Mouse (Mus musculus) liver, embryonic 14.5 days (tissue): ENCODE measurements around the gene Atp6v1g1. TPM values are rescaled to one million over a fixed set of nuclear protein-coding genes. Genes with fewer than 3 reads are reported as not detected.

Source experiments
- ATAC-seq: fragments of 200-750 bp; cut with Nextera tagmentation; 2 replicates; pipeline ENCODE4 v1.8.0; 2017; ENCODE audit warnings: moderate number of reproducible peaks, mild to moderate bottlenecking, moderate library complexity; ENCODE audit not compliant: insufficient read depth
- DNase-seq, 3 experiments: peaks; one replicate each; pipeline ENCODE4 v3.0.0-alpha.2; 2012 to 2013; ENCODE audit warnings: low read depth in 3 of 3, low spot score in 3 of 3
- H3K27ac ChIP-seq: fragments of 300-500 bp; sonication (generic); 2 replicates; pipeline ENCODE4 v1.5.1; 2014; ENCODE audit warnings: moderate library complexity, mild to moderate bottlenecking, control low read depth, inconsistent platforms
- H3K27me3 ChIP-seq: fragments of 300-500 bp; sonication (generic); 2 replicates; pipeline ENCODE4 v1.6.1; 2014; ENCODE audit warnings: mild to moderate bottlenecking, low read length, moderate library complexity; ENCODE audit not compliant: control insufficient read depth, insufficient read depth
- H3K36me3 ChIP-seq: fragments of 300-500 bp; sonication (generic); replicated peaks from 2 replicates; pipeline ENCODE4 v1.6.1; 2014; ENCODE audit warnings: low read depth; ENCODE audit not compliant: control insufficient read depth, insufficient read depth
- H3K4me1 ChIP-seq, 2 experiments: fragments of 200-500 bp in 1 of 2; fragments of 300-500 bp in 1 of 2; sonication (generic) in 1 of 2; replicated peaks; 2 replicates each; pipeline ENCODE4 v1.6.1; 2012 to 2014; ENCODE audit warnings: antibody characterized with exemption in 1 of 2, inconsistent platforms in 1 of 2, low read length in 1 of 2; ENCODE audit not compliant: control insufficient read depth in 2 of 2, insufficient read depth in 2 of 2
- H3K4me2 ChIP-seq: fragments of 300-500 bp; sonication (generic); 2 replicates; pipeline ENCODE4 v1.6.1; 2014; ENCODE audit warnings: low read depth, mild to moderate bottlenecking, control low read depth, moderate library complexity
- H3K4me3 ChIP-seq, 2 experiments: fragments of 200-500 bp in 1 of 2; fragments of 300-500 bp in 1 of 2; sonication (generic) in 1 of 2; 2 replicates each; pipeline ENCODE4 v1.5.1; 2012 to 2014; ENCODE audit warnings: low read depth in 2 of 2, low read length in 2 of 2, mild to moderate bottlenecking in 2 of 2, control low read depth in 1 of 2, inconsistent platforms in 1 of 2, moderate library complexity in 1 of 2; ENCODE audit not compliant: insufficient read depth in 1 of 2
- H3K9ac ChIP-seq: fragments of 300-500 bp; sonication (generic); replicated peaks from 2 replicates; pipeline ENCODE4 v1.6.1; 2014; ENCODE audit warnings: mild to moderate bottlenecking, control low read depth, moderate library complexity
- H3K9me3 ChIP-seq: fragments of 300-500 bp; sonication (generic); 2 replicates; pipeline ENCODE4 v1.6.1; 2016; ENCODE audit warnings: low read length, mixed read lengths; ENCODE audit not compliant: control insufficient read depth
- CTCF ChIP-seq: IDR thresholded peaks from 2 replicates; pipeline ENCODE4 v1.5.1; 2016; ENCODE audit warnings: antibody characterized with exemption, low read depth, control low read depth
- EP300 ChIP-seq: IDR thresholded peaks from 2 replicates; pipeline ENCODE4 v1.6.1; 2016; ENCODE audit warnings: antibody characterized with exemption, low read depth
- WGBS: fragments of 180-500 bp; shearing (Covaris S2); extraction: QIAGEN DNeasy Blood & Tissue Kit; methylation state at CpG from one replicate; pipeline ENCODE4 v1.1.7; 2014; ENCODE audit not compliant: insufficient replicate concordance; 5-methylcytosine and 5-hydroxymethylcytosine counted together
- polyA plus RNA-seq, 2 experiments: library from polyadenylated mRNA; depleted of rRNA in 1 of 2; stranded (reverse) in 1 of 2; unstranded in 1 of 2; fragments of >200 nt; fragmentation: Nextera tagmentation in 1 of 2; extraction: Ambion mirVana in 1 of 2; gene quantifications; 2 replicates each; pipeline versions ENCODE4 v1.2.1 to v1.2.3; 2012 to 2014

Gene Atp6v1g1
- polyA plus RNA-seq, 2 experiments = 42.6 to 117 TPM

DNA sequence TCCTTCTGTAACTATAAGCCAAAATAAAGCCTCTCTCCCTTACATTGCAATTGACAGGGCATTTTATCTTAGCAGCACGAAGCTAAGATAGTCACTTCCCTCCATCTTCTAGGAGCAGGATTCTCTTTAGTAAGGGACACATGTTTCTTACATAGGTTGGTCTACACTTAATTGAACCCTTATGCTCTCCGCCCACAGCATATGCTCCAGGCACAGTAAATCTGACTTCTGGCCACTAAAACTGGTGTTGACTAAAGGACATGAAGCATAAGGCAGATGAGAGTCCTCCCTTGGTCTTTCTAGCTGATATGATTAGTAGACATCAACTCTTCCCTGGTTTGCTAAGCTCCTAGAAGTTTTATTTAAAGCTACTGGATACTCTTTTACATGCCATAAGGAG is 31.7 kb upstream of the Atp6v1g1 start:
- Histone ChIP-seq H3K27me3 (no peaks in the 10 kb centered on the region; the same call in 1 of the 2 replicates), H3K27ac (no peak overlapping the region), H3K9ac (no peak overlapping the region), H3K36me3 (no peaks in the 10 kb centered on the region), H3K4me3 (no peak overlapping the region), H3K9me3 (no peaks in the 10 kb centered on the region), H3K4me1 (no peaks in the 10 kb centered on the region), H3K4me2 (no peak overlapping the region)
- no peak for TF ChIP-seq CTCF
- TF ChIP-seq EP300 = no peak
- no peak for DNase-seq
- ATAC-seq = no peak
- 53% methylated on average over 2 of the region's 2 CpGs for WGBS

DNA sequence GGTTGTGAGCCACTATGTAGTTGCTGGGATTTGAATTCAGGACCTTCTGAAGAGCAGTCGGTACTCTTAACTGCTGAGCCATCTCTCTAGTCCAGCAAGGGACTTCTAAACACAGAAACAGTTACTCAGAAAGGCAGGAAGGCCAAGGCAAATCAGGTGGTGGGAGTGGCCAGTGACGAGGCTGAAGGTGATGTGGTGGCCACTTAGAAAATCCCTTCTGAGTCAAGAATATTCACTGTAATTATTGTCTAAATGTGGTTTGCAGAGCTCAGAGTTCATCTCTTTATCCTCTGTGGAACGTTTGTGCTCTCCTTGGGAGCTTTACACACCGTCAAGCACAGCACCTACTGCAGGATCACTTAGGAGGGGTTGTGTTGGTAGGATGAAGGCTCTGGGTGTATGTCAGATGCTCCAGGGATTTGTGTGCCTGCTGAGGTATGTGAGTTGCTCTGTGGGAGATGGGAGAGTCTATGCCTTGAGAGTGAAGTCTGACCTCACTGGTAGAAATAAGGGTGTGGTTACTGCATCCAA is 30.1 kb upstream of the Atp6v1g1 start:
- no peak overlapping the region for H3K4me3 ChIP-seq
- ATAC-seq = no peak
- TF ChIP-seq EP300 (no peak), CTCF (no peak)
- no peaks in the 10 kb centered on the region for H3K9me3 ChIP-seq
- WGBS = 45% methylated on average over 4 of the region's 4 CpGs
- no peak overlapping the region for H3K27ac ChIP-seq
- no peak overlapping the region for H3K4me2 ChIP-seq
- no peaks in the 10 kb centered on the region for H3K36me3 ChIP-seq
- H3K4me1 ChIP-seq = no peaks in the 10 kb centered on the region
- DNase-seq = no peak
- H3K27me3 ChIP-seq = no peaks in the 10 kb centered on the region; the same call in 1 of the 2 replicates
- H3K9ac ChIP-seq = no peak overlapping the region

DNA sequence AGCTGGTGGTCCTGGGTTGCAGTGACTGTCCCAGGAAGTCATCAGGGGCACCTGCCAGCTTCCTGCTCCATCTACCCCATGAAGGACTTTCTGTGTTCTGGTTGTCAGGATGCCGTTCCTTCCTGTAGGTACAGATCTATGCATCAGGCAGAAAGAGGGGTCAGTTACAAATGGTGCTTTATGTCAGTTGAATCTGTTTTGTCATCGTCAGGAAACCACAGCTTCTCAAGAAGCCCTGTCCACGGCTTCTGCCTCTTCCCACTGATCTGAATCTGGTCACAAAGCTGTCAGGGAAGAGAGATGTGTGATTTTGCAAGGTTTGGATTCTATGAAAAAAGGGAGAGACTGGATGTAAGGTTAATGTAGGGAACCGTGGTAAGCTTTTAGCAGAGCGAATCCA is 29.6 kb upstream of the Atp6v1g1 start:
- TF ChIP-seq EP300 = no peak
- no peak for TF ChIP-seq CTCF
- Histone ChIP-seq H3K4me3 (no peak overlapping the region), H3K27ac (no peak overlapping the region), H3K9ac (no peak overlapping the region), H3K27me3 (no peaks in the 10 kb centered on the region; the same call in 1 of the 2 replicates), H3K4me2 (no peak overlapping the region), H3K9me3 (no peaks in the 10 kb centered on the region), H3K36me3 (no peaks in the 10 kb centered on the region), H3K4me1 (no peaks in the 10 kb centered on the region)
- ATAC-seq = no peak
- WGBS = 26% methylated on average over 5 of the region's 5 CpGs
- DNase-seq = no peak

DNA sequence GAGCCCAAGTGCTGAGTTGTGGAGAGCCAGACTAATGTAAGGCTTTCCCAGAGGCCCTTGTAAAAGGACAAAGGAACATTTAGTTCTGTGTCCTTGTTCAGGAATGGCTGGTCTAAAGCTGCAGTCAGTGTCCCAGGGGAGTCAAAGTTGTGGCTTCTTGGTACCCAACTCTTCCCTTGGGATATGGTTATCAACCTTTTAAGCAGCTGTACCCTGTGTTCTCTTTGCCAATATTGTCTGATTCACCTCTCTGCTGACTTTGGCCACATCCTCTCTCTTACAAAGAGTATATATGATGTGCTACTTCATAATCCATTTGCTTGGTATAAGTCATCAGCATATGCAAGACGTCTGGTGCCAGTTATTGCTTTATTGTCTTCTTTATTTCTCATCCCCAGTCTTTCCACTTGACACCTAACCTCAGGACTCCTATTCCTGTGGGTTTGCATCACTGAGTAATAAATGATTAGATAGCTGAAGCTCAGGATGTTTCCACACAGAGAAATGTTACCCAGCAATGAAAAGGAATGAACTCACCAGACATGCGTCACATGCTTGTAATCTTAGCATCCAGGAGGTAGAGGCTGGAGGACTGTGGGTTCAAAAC is 22.7 kb upstream of the Atp6v1g1 start:
- ATAC-seq (no peak), DNase-seq (no peak)
- no peaks in the 10 kb centered on the region for H3K9me3 ChIP-seq
- no peak overlapping the region for H3K9ac ChIP-seq
- H3K27ac ChIP-seq = no peak overlapping the region
- 55% methylated on average over 2 of the region's 2 CpGs for WGBS
- H3K4me1 ChIP-seq = no peaks in the 10 kb centered on the region
- H3K4me3 ChIP-seq = no peak overlapping the region
- no peak for TF ChIP-seq EP300
- TF ChIP-seq CTCF = no peak
- no peak overlapping the region for H3K4me2 ChIP-seq
- H3K27me3 ChIP-seq = no peaks in the 10 kb centered on the region
- no peaks in the 10 kb centered on the region for H3K36me3 ChIP-seq

DNA sequence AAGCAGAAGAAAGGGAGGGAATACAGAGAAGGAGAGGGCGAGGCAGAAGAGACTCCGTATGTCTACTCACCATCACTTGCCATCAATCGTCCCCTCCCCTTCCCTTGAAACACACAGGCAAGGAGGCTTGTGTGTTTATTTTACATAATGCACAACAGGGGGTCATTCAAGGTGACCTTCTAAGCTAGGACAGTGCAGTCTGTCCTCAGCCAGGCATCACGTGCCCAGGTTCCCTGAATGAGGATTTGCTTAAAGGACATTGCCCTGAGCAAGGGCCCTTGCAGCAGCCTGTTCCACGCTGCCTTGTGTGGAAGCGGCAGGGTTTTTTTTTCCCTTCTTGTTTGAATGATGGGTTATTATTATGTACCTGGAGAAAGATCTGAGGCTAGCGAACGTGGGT is 19.1 kb upstream of the Atp6v1g1 start:
- H3K9me3 ChIP-seq = no peaks in the 10 kb centered on the region
- ATAC-seq (no peak), DNase-seq (no peak)
- no peak overlapping the region for H3K9ac ChIP-seq
- TF ChIP-seq CTCF = no peak
- no peak for TF ChIP-seq EP300
- no peak overlapping the region for H3K4me2 ChIP-seq
- H3K4me3 ChIP-seq = no peak overlapping the region
- 64% methylated on average over 8 of the region's 8 CpGs for WGBS
- H3K4me1 ChIP-seq = no peaks in the 10 kb centered on the region
- no peak overlapping the region for H3K27ac ChIP-seq
- no peaks in the 10 kb centered on the region for H3K27me3 ChIP-seq
- H3K36me3 ChIP-seq = no peaks in the 10 kb centered on the region
